Mouse (Mus musculus) C2C12 (cell line): ENCODE results near the gene Ddah1.

Experiments
- CTCF ChIP-seq: IDR thresholded peaks from one replicate; pipeline ENCODE4 v1.5.1; 2011; ENCODE audit not compliant: control insufficient read depth, insufficient read depth, insufficient read length
- MAX ChIP-seq: IDR thresholded peaks from one replicate; pipeline ENCODE4 v1.6.1; 2011; ENCODE audit warnings: mild to moderate bottlenecking, control low read depth
- MYOD1 ChIP-seq: IDR thresholded peaks from one replicate; pipeline ENCODE4 v1.6.1; 2011; ENCODE audit warnings: low read depth; ENCODE audit not compliant: control insufficient read depth, insufficient read length

DNA sequence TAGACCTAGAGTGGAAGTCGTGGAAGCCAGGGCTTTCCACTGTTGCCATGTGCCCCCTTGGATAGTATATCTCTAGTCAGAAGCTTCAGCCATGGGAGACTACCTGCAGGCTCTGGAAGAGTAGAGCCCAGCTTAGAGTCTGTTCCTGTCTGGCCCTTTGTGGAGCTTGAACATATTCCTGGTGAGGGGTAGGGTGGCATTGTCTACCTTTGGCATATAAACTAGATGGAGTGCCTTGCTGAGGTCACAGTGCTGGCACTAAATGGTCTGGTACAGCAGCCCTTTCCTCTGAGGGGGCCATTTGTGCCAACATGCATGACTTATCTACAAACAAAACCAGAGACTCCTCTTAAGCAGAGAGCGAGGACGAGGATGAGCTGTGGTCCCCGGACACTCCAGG is 95.2 kb downstream of the Ddah1 start:
- TF ChIP-seq CTCF = no peak
- TF ChIP-seq MAX = no peak
- no peak for TF ChIP-seq MYOD1
